Mouse (Mus musculus) brown adipose tissue, adult 24 weeks (tissue): ENCODE measurements around the gene Elp5. TPM values are rescaled to one million over a fixed set of nuclear protein-coding genes. Genes with fewer than 3 reads are reported as not detected.

ENCODE experiments used
- H3K27ac ChIP-seq: fragments of 200-500 bp; replicated peaks from 2 replicates; pipeline ENCODE4 v1.5.1; 2012; ENCODE audit warnings: low read depth, mild to moderate bottlenecking, low read length
- H3K4me1 ChIP-seq: fragments of 200-500 bp; 2 replicates; pipeline ENCODE4 v1.6.1; 2012; ENCODE audit warnings: low read length, mixed read lengths; ENCODE audit not compliant: control insufficient read depth, insufficient read depth, insufficient read length
- H3K4me3 ChIP-seq: fragments of 200-500 bp; 2 replicates; pipeline ENCODE4 v1.5.1; 2012; ENCODE audit warnings: low read depth, mild to moderate bottlenecking, low read length, moderate library complexity; ENCODE audit not compliant: insufficient read depth
- polyA plus RNA-seq: library from polyadenylated mRNA; stranded (reverse); fragments of >200 nt; gene quantifications from 2 replicates; pipeline ENCODE4 v1.2.4, GENCODE M21; 2012; ENCODE audit not compliant: missing spikeins, insufficient read depth, insufficient read length

Elp5 gene
- polyA plus RNA-seq, 1 experiment = 66.7 TPM

- H3K4me1 ChIP-seq = no peaks in the 10 kb centered on the region
- no peak overlapping the region for H3K27ac ChIP-seq
- no peak overlapping the region for H3K4me3 ChIP-seq
Measured at GRCm38 (mm10) chr11:70001865-70002264, 19.5 kb upstream of the Elp5 start.

GRCm38 (mm10) chr11:70001159-70001558 is 18.8 kb upstream of the Elp5 start:
- H3K4me3 ChIP-seq = peak overlapping the region; percentile 74
- 0 out of 2 replicates have a peak overlapping the region, but pooled peaks have one; percentile 73 for H3K27ac ChIP-seq
- no peaks in the 10 kb centered on the region for H3K4me1 ChIP-seq

GRCm38 (mm10) chr11:70000396-70000898 is 18.1 kb upstream of the Elp5 start, which contains the start of gene Dvl2:
TSS of gene Dvl2 (plus strand) at chr11:70000595.
- Histone ChIP-seq H3K4me3 (peak within 1 kb of the TSS; percentile 74), H3K27ac (peak within 1 kb of the TSS; percentile 73), H3K4me1 (no peaks in the 10 kb centered on the region)

- H3K4me1 ChIP-seq = no peaks in the 10 kb centered on the region
- H3K27ac ChIP-seq = peak overlapping the region; percentile 4; the same call in 1 of the 2 replicates
- no peak overlapping the region for H3K4me3 ChIP-seq
Measured at GRCm38 (mm10) chr11:69999666-70000065, 17.3 kb upstream of the Elp5 start.

- H3K4me1 ChIP-seq = no peaks in the 10 kb centered on the region
- H3K27ac ChIP-seq = no peak overlapping the region
- H3K4me3 ChIP-seq = no peak overlapping the region
Measured at GRCm38 (mm10) chr11:69998567-69999491, 16.5 kb upstream of the Elp5 start.

GRCm38 (mm10) chr11:69997070-69997509 is 14.8 kb upstream of the Elp5 start:
- H3K27ac ChIP-seq = peak overlapping the region; percentile 91
- peaks cover 4% of the 10 kb centered on the region for H3K4me1 ChIP-seq
- H3K4me3 ChIP-seq = peak overlapping the region; percentile 99

GRCm38 (mm10) chr11:69996161-69997061 is 14.1 kb upstream of the Elp5 start:
- peaks cover 4% of the 10 kb centered on the region for H3K4me1 ChIP-seq
- peak overlapping the region; percentile 91 for H3K27ac ChIP-seq
- peak overlapping the region; percentile 99 for H3K4me3 ChIP-seq

GRCm38 (mm10) chr11:69995391-69995960 is 13.2 kb upstream of the Elp5 start, which contains the start of gene Phf23:
TSS of gene Phf23 (plus strand) at chr11:69995777.
- peak within 1 kb of the TSS; percentile 99 for H3K4me3 ChIP-seq
- H3K27ac ChIP-seq = peak within 1 kb of the TSS; percentile 90
- peaks cover 5% of the 10 kb centered on the region for H3K4me1 ChIP-seq

GRCm38 (mm10) chr11:69994401-69995090 is 12.2 kb upstream of the Elp5 start:
- no peak overlapping the region for H3K27ac ChIP-seq
- no peak overlapping the region for H3K4me3 ChIP-seq
- H3K4me1 ChIP-seq = peaks cover 6% of the 10 kb centered on the region

GRCm38 (mm10) chr11:69992932-69993331 is 10.6 kb upstream of the Elp5 start:
- peaks cover 6% of the 10 kb centered on the region for H3K4me1 ChIP-seq
- H3K4me3 ChIP-seq = peak overlapping the region; percentile 51
- H3K27ac ChIP-seq = peak overlapping the region; percentile 20; the same call in 1 of the 2 replicates

- peaks cover 6% of the 10 kb centered on the region for H3K4me1 ChIP-seq
- peak overlapping the region; percentile 51 for H3K4me3 ChIP-seq
- peak overlapping the region; percentile 28; the same call in 1 of the 2 replicates for H3K27ac ChIP-seq
Measured at GRCm38 (mm10) chr11:69992396-69992795, 10.1 kb upstream of the Elp5 start.

- Histone ChIP-seq H3K4me3 (peak overlapping the region; percentile 93), H3K4me1 (peaks cover 6% of the 10 kb centered on the region), H3K27ac (peak overlapping the region; percentile 92)
Measured at GRCm38 (mm10) chr11:69991711-69992110, 9.4 kb upstream of the Elp5 start.

GRCm38 (mm10) chr11:69990850-69991691 is 8.8 kb upstream of the Elp5 start, which contains the start of gene Gabarap:
TSS of gene Gabarap (plus strand) at chr11:69991143.
- Histone ChIP-seq H3K4me3 (peak within 1 kb of the TSS; percentile 93), H3K4me1 (peaks cover 6% of the 10 kb centered on the region), H3K27ac (peak within 1 kb of the TSS; percentile 97)
